Mouse (Mus musculus) erythroblast, embryonic 14.5 days (primary cell): ENCODE results near the gene Amn.

Experiments used
- GATA1 ChIP-seq: IDR thresholded peaks from 2 replicates; pipeline ENCODE4 v1.6.1; 2012; ENCODE audit warnings: low read length, inconsistent platforms, mixed read lengths
- TAL1 ChIP-seq: IDR thresholded peaks from 3 replicates; pipeline ENCODE4 v1.6.1; 2012; ENCODE audit warnings: low read length, inconsistent platforms, mixed read lengths

DNA sequence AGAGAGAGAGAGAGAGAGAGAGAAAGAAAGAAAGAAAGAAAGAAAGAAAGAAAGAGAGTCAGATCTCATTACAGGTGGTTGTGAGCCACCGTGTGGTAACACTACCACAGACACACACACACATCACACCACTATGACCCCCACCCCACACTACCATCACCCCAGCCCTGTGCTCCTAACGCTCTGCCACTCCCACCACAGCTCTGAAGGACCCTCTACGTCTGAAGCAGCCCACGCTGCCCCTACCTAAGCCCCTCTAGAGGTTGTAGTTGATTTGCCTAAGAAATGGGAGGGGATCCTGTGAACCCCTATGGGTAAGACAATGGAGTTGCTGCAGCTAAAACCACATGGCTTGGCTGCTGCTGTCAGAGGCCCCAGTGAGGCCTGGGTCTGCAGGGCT is 12.7 kb downstream of the Amn start:
- no peak for TF ChIP-seq TAL1
- no peak for TF ChIP-seq GATA1
